Mouse (Mus musculus): ENCODE measurements around the gene Mup4.
"Not testable (repeated sequence)": the region's sequence is repeated elsewhere in the genome, so short reads cannot be mapped to it uniquely, and the experiment has no call there.

DNA sequence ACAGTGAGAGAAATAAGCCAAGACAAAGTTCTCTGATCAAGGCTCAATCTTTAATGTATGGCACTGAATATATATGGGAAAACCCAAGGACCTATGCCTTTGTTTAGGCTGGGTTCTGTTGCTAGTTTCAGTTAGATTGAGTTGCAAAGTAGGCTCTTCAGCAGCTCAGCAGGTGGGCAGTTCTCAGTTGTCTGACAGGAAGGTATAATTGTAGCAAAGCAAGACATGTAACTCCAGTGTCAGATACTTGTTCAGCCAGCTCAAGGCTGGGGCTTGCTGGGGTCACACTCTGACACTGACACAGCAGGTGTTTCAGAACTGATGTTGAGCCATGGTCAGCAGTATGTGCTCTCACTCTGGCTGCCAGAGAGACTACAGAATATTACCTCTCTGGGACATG, 37.4 kb upstream of the Mup4 start:
- TF ChIP-seq CHD2 (IDR thresholded peaks at IDR 0.05; ENCODE audit: low read depth, low read length); HCFC1 (IDR thresholded peaks at IDR 0.05; ENCODE audit: borderline replicate concordance, insufficient read depth, low read length); ZC3H11A (IDR thresholded peaks at IDR 0.05; ENCODE audit: borderline replicate concordance, low read depth, low read length); ZNF384 (IDR thresholded peaks at IDR 0.05; ENCODE audit: low read depth, low read length): not testable (repeated sequence)
